In the genomic region with DNA sequence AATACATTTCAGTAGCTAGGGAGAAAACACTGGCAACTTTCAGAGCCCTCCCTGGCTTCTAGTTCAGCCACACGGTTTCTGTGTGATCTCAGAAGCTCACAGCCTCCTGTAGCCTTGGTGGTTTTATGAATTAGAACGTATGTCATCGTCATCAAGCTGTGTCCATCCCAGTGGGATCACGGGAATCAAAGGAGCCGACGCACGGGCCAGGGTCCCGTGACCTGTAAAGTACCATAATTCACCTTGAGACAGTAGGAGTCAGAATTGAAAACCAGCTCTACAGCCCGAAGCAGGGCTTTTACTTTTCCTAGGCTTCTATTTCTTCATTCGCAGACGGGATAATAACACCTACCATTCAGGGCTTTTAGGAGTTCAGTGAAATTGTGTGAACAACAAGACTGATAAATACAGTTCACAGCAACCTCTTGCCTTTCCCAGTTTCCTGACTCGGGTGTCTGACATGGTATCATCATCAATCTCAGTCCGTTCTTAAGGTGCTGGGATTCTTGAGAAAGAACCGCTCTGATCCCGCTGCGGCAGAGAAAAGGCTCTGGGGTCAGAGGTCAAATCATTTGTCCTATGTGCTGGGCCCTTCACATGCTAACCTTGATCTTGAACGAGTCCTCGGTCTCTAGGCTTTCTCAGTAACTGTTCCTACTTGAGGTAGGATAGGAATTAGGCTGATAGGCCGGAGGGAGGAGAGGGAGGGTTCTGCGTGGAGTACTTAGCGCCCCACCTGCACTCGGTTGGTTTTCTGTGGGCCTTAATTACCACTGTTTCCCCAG, we compare ENCODE assay signal across 16 mouse cellular contexts.
"Had no signal": no experiment of that assay in that cellular context is flagged by ENCODE, and none has a peak within 500 bp of the region (broad histone marks: within the 10 kb centered on the region; RNA-seq: fewer than 3 reads in every experiment).

No protein-coding gene starts in this region.

- H3K9ac ChIP-seq: liver, embryonic 13.5 days; neural tube, embryonic 13.5 days had no signal

- H3K4me2 ChIP-seq: liver, embryonic 13.5 days; midbrain, embryonic 11.5 days; neural tube, embryonic 13.5 days had no signal

- H3K36me3 ChIP-seq: liver, embryonic 13.5 days; neural tube, embryonic 13.5 days had no signal

- H3K27ac ChIP-seq: left cerebral cortex, adult 2 months; liver, embryonic 13.5 days; neural tube, embryonic 13.5 days; stomach, postnatal 0 days had no signal

- H3K4me3 ChIP-seq: left cerebral cortex, adult 2 months; liver, embryonic 13.5 days; neural tube, embryonic 13.5 days had no signal

- H3K9me3 ChIP-seq: liver, embryonic 13.5 days; neural tube, embryonic 13.5 days had no signal

- DNase-seq: kidney, adult 9 months; kidney, postnatal 10 days; kidney, postnatal 36 days; layer of hippocampus, postnatal 36 days; liver, embryonic 13.5 days; lung, adult 2 months; lung, postnatal 14 days; lung, postnatal 4 days; midbrain, embryonic 14.5 days; thymus, adult 2 months; thymus, postnatal 14 days; thymus, postnatal 4 days had no signal

- H3K27me3 ChIP-seq: neural tube, embryonic 13.5 days had no signal
